Mouse (Mus musculus) kidney, postnatal 36 days (tissue): Measurements from ENCODE around the gene Arrb2.
"Not testable (repeated sequence)": the region's sequence is repeated elsewhere in the genome, so short reads cannot be mapped to it uniquely, and the experiment has no call there.

ENCODE experiments used
- DNase-seq, 2 experiments: peaks; one replicate each; pipeline ENCODE4 v3.0.0; 2021 to 2022; ENCODE audit warnings: mixed read lengths in 2 of 2

Arrb2 gene

GRCm38 (mm10) chr11:70432048-70432894, at the start of gene Arrb2:
TSS of gene Arrb2 (plus strand) at chr11:70432635.
- peak; percentile 98 to 99 for DNase-seq

GRCm38 (mm10) chr11:70384136-70384535, 48.3 kb upstream of the Arrb2 start:
- DNase-seq, result peak in 1 of 2 experiments; percentile 13

- no peak for DNase-seq
Measured at GRCm38 (mm10) chr11:70387436-70387835, 45.0 kb upstream of the Arrb2 start.

GRCm38 (mm10) chr11:70389421-70389820, 43.0 kb upstream of the Arrb2 start:
- peak in 1 of 2 experiments; percentile 41 for DNase-seq

GRCm38 (mm10) chr11:70403598-70403997, 28.8 kb upstream of the Arrb2 start:
- DNase-seq, result peak in 1 of 2 experiments; percentile 16

- peak; percentile 82 to 88 for DNase-seq
Measured at GRCm38 (mm10) chr11:70409594-70410296, 22.7 kb upstream of the Arrb2 start, which contains the start of gene Pelp1. TSS of gene Pelp1 (minus strand) at chr11:70410031.

- DNase-seq, result no peak
Measured at GRCm38 (mm10) chr11:70410297-70410643, 22.2 kb upstream of the Arrb2 start.

GRCm38 (mm10) chr11:70412591-70412990, 19.8 kb upstream of the Arrb2 start:
- no peak for DNase-seq

- peak; percentile 80 to 91 for DNase-seq
Measured at GRCm38 (mm10) chr11:70413961-70414360, 18.5 kb upstream of the Arrb2 start.

- DNase-seq, result no peak
Measured at GRCm38 (mm10) chr11:70418199-70418598, 14.2 kb upstream of the Arrb2 start.

GRCm38 (mm10) chr11:70419486-70419885, 12.9 kb upstream of the Arrb2 start:
- DNase-seq, result no peak

GRCm38 (mm10) chr11:70426598-70426997, 5.8 kb upstream of the Arrb2 start:
- not testable (repeated sequence) for DNase-seq

- DNase-seq, result no peak
Measured at GRCm38 (mm10) chr11:70431574-70431973, 861 bp upstream of the Arrb2 start.

- no peak for DNase-seq
Measured at GRCm38 (mm10) chr11:70432895-70433568, 597 bp downstream of the Arrb2 start.

- DNase-seq, result no peak
Measured at GRCm38 (mm10) chr11:70433569-70433943, 1.1 kb downstream of the Arrb2 start.

- DNase-seq, result no peak
Measured at GRCm38 (mm10) chr11:70433951-70434350, 1.5 kb downstream of the Arrb2 start.

GRCm38 (mm10) chr11:70435476-70435875, 3.0 kb downstream of the Arrb2 start:
- DNase-seq, result no peak

GRCm38 (mm10) chr11:70437426-70437825, 5.0 kb downstream of the Arrb2 start:
- no peak for DNase-seq

- no peak for DNase-seq
Measured at GRCm38 (mm10) chr11:70438728-70439374, 6.4 kb downstream of the Arrb2 start.

GRCm38 (mm10) chr11:70440637-70441036, 8.2 kb downstream of the Arrb2 start:
- no peak for DNase-seq

GRCm38 (mm10) chr11:70441882-70442281, 9.4 kb downstream of the Arrb2 start:
- DNase-seq, result no peak

GRCm38 (mm10) chr11:70443964-70444363, 11.5 kb downstream of the Arrb2 start:
- no peak for DNase-seq

- DNase-seq, result no peak
Measured at GRCm38 (mm10) chr11:70444667-70445066, 12.2 kb downstream of the Arrb2 start.
